Mouse (Mus musculus) testis, adult 2 months (tissue): ENCODE measurements around the gene Cdr2l. TPM values are rescaled to one million over a fixed set of nuclear protein-coding genes. Genes with fewer than 3 reads are reported as not detected.

ENCODE experiments used
- H3K27ac ChIP-seq: fragments of 200-500 bp; 2 replicates; pipeline ENCODE4 v1.5.1; 2012; ENCODE audit warnings: low read depth, low read length; ENCODE audit not compliant: control insufficient read depth, insufficient read depth
- H3K27me3 ChIP-seq: fragments of 200-500 bp; 2 replicates; pipeline ENCODE4 v1.6.1; 2012; ENCODE audit warnings: mild to moderate bottlenecking, low read length, moderate library complexity; ENCODE audit not compliant: control insufficient read depth, insufficient read depth
- H3K36me3 ChIP-seq: fragments of 200-500 bp; 2 replicates; pipeline ENCODE4 v1.6.1; 2012; ENCODE audit warnings: mild to moderate bottlenecking, low read length; ENCODE audit not compliant: control insufficient read depth, insufficient read depth
- H3K4me1 ChIP-seq: fragments of 200-500 bp; 2 replicates; pipeline ENCODE4 v1.6.1; 2012; ENCODE audit warnings: low read length; ENCODE audit not compliant: control insufficient read depth, insufficient read depth
- H3K4me3 ChIP-seq: fragments of 200-500 bp; 2 replicates; pipeline ENCODE4 v1.5.1; 2012; ENCODE audit warnings: low read depth, mild to moderate bottlenecking, low read length, moderate library complexity, mixed read lengths; ENCODE audit not compliant: control insufficient read depth
- CTCF ChIP-seq: fragments of 200-500 bp; IDR thresholded peaks from 2 replicates; pipeline ENCODE4 v1.5.1; 2012; ENCODE audit warnings: low read depth, mild to moderate bottlenecking, inconsistent platforms, low read length, moderate library complexity; ENCODE audit not compliant: control insufficient read depth, insufficient read depth, insufficient replicate concordance
- POLR2A ChIP-seq: fragments of 200-500 bp; IDR thresholded peaks from 2 replicates; pipeline ENCODE4 v1.6.1; 2012; ENCODE audit warnings: low read depth, mild to moderate bottlenecking, inconsistent platforms, low read length, moderate library complexity; ENCODE audit not compliant: control insufficient read depth
- polyA plus RNA-seq: library from polyadenylated mRNA; depleted of rRNA; stranded (reverse); fragments of >200 nt; gene quantifications from 2 replicates; pipeline ENCODE4 v1.2.3, GENCODE M21; 2012

Cdr2l gene
- polyA plus RNA-seq, 1 experiment = 5.2 TPM

- no peaks in the 10 kb centered on the region for H3K27me3 ChIP-seq
- peaks cover 5% of the 10 kb centered on the region; the same call in 1 of the 2 replicates for H3K36me3 ChIP-seq
- TF ChIP-seq CTCF (no peak), POLR2A (no peak)
- H3K27ac ChIP-seq = no peak overlapping the region
- H3K4me3 ChIP-seq = no peak overlapping the region
- H3K4me1 ChIP-seq = peaks cover 10% of the 10 kb centered on the region
Measured at GRCm38 (mm10) chr11:115425671-115426070, 44.0 kb downstream of the Cdr2l start.

GRCm38 (mm10) chr11:115427482-115428331, 46.0 kb downstream of the Cdr2l start:
- Histone ChIP-seq H3K27ac (no peak overlapping the region), H3K36me3 (peaks cover 3% of the 10 kb centered on the region; the same call in 1 of the 2 replicates), H3K27me3 (no peaks in the 10 kb centered on the region), H3K4me1 (0 out of 2 replicates have a peak, but pooled peaks cover 4% of the 10 kb centered on the region), H3K4me3 (no peak overlapping the region)
- TF ChIP-seq POLR2A (no peak), CTCF (peak; percentile 31; the same call in 1 of the 2 replicates)

DNA sequence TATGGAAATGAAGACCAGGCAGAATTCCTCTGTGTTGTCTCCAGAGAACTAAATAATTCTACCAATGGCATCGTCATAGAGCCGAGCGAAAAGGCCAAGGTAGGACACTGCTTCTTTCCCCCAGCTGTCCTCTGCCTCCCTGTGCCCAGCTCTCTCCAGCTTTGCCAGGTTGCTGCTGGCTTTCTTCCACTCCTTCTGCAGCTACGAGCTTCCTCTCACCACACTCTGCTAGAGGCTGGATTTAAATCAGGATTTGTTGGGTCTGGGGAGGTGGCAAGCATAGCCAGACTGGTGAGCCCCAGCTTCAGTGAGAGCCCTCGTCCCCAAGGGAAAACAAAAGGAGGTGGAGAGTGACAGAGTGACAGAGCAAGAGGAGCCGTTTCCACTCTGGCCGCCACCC, 47.6 kb downstream of the Cdr2l start:
- Histone ChIP-seq H3K27me3 (no peaks in the 10 kb centered on the region), H3K27ac (no peak overlapping the region), H3K4me3 (no peak overlapping the region), H3K4me1 (0 out of 2 replicates have a peak, but pooled peaks cover 4% of the 10 kb centered on the region), H3K36me3 (peaks cover 3% of the 10 kb centered on the region; the same call in 1 of the 2 replicates)
- TF ChIP-seq POLR2A (no peak), CTCF (no peak)

- H3K36me3 ChIP-seq = peaks cover 2% of the 10 kb centered on the region; the same call in 1 of the 2 replicates
- H3K27me3 ChIP-seq = no peaks in the 10 kb centered on the region
- no peak overlapping the region for H3K27ac ChIP-seq
- no peak overlapping the region for H3K4me3 ChIP-seq
- H3K4me1 ChIP-seq = peaks cover 6% of the 10 kb centered on the region
- TF ChIP-seq POLR2A = no peak
- no peak for TF ChIP-seq CTCF
Measured at GRCm38 (mm10) chr11:115430561-115430960, 48.8 kb downstream of the Cdr2l start.

DNA sequence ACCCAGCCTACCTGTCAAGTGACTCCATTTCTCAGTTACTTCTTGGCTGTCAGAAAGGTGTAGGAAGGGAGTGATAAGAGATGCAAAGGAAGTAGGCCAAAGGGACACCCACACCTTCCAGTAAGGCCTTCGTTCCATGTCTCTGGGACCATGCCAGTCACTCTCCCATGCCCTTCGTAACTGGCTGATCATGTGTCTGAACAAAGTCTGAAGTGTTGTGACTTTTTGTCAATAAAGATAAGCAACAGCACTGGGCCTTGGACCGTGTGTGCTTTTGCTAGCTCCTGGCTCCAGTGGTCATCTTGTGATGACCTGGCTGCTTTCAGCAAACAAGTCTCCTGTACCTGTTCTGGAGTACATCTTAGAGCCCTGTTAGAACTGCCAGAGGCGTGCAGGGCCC, 51.1 kb downstream of the Cdr2l start:
- Histone ChIP-seq H3K4me1 (peaks cover 9% of the 10 kb centered on the region), H3K4me3 (no peak overlapping the region), H3K27ac (no peak overlapping the region), H3K27me3 (no peaks in the 10 kb centered on the region), H3K36me3 (no peaks in the 10 kb centered on the region; the same call in 1 of the 2 replicates)
- TF ChIP-seq CTCF (no peak), POLR2A (no peak)

GRCm38 (mm10) chr11:115433342-115433741, 51.6 kb downstream of the Cdr2l start:
- Histone ChIP-seq H3K27me3 (no peaks in the 10 kb centered on the region), H3K4me3 (no peak overlapping the region), H3K36me3 (no peaks in the 10 kb centered on the region; the same call in 1 of the 2 replicates), H3K4me1 (peaks cover 8% of the 10 kb centered on the region), H3K27ac (no peak overlapping the region)
- TF ChIP-seq POLR2A = no peak
- no peak for TF ChIP-seq CTCF

DNA sequence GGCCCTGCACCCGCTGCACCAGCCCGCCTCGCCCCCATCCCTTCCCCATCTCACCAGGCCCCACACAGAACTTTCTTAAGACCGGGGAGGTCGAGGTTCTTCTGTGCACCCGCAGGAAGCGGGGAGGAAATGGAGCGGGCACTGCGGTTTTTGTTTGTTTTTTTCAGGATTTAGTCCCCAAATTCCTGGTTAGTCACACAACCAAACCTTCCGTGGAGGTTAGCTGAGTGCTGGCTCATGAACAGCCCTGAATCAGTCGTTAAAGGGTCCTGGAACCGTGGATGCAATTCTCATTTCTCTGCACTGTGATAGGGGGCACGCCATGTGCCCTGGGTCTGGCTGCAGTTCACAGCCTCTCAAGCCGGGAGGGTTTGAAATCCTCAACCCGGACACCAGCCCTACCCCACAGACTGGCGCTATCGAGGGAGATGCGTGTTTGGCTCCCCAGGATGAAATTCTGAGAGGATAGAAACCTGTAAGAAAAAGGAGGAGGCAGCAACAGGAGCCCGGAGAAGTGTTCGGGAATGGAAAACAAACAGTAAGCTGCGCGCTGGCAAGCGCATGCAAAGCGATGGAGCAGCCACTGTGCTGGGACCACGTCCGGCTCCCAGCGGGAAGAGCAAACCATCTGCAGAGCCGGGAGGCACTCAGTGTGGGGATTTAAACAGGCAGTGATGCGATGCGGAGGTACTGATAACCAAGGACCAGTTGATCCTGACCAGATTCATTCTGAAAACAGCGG, 54.1 kb downstream of the Cdr2l start:
- peak overlapping the region; percentile 19 for H3K4me3 ChIP-seq
- H3K27me3 ChIP-seq = no peaks in the 10 kb centered on the region
- H3K36me3 ChIP-seq = no peaks in the 10 kb centered on the region
- H3K4me1 ChIP-seq = peaks cover 8% of the 10 kb centered on the region
- no peak for TF ChIP-seq POLR2A
- TF ChIP-seq CTCF = no peak
- no peak overlapping the region for H3K27ac ChIP-seq
